Mouse (Mus musculus): ENCODE results near the gene Fzd2.

- TF ChIP-seq CTCF (IDR thresholded peaks at IDR 0.05; ENCODE audit: control insufficient read depth, insufficient read depth, insufficient replicate concordance, low read depth, low read length) (no peak), POLR2A (IDR thresholded peaks at IDR 0.05; ENCODE audit: control insufficient read depth, low read depth, low read length) (no peak)
Observed at GRCm38 (mm10) chr11:102652844-102653243, 48.6 kb downstream of the Fzd2 start.

Data from testis, adult 2 months (tissue).